Mouse (Mus musculus) liver, postnatal 0 days (tissue): Measurements from ENCODE around the gene Ppargc1a.

Experiments used
- CTCF ChIP-seq: sonication (generic); IDR thresholded peaks from 2 replicates; pipeline ENCODE4 v1.5.1; 2016; ENCODE audit warnings: antibody characterized with exemption, low read depth
- EP300 ChIP-seq: IDR thresholded peaks from 2 replicates; pipeline ENCODE4 v1.6.1; 2016; ENCODE audit warnings: antibody characterized with exemption, low read depth, mild to moderate bottlenecking

DNA sequence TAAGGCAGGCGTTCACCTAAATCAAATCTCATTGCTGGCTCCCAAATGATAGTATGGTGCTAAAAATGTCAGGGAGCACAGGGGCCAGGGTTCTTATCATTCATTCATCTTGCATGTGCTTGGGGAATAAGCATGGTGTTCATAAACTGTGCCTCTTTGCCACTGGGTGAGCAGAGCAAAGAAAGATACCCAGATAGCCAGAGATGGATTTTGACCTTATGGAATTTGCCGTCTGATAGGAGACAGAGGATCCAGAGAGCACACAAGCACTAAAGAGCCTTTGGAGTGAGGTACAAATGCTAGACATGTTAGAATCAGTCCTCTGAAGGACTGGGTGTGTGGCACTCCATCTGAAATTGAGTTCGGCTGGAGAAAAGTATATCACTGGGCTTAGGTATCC, 16.7 kb upstream of the Ppargc1a start:
- TF ChIP-seq CTCF = no peak
- TF ChIP-seq EP300 = no peak
